Mouse (Mus musculus): ENCODE data around the gene Rnf126.
A peak's percentile ranks its signal among the peaks of the same experiment; 100 is the strongest.

Gene Rnf126

DNA sequence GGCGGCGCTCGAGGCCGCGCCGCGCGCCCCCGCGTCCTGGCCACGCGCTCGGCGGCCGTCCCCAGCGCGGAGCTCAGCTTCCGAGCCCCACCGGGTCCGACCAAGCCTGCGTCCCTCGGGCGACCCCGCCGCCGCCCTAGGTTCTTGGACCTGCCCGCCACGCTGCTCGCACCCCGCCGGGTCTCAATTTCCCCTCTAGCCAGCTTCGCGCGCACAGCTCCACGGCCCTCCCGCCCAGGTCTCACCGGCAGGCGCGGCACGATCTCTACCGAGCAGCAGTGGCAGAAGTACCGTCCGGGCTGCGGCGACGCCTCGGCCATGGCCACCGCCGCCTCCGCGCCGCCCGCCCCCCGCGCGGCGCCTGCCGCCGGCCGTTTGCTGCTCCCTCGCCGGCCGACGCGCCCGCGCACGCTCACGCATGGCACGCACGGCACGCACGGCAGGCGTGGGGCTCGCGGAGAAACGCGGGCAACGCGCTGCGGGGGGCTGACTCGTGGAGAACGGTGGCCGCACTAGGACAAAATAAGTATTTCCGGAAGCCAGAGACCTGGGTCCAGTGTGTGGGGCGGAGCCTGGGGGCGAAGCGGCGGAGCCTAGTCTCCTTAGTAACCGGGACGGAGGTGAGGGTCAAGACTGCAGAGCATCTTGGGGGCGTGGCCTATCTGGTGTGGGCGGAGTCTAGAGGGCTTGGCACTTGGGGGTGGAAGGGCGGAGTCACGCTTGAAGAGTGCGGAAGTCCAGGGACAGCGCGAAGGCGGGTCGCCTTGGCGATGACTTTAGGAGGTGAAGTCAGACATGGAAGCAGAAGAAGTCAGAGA lies at the start of gene Rnf126:
Gene Rnf126, minus strand, starts transcription at position 445 of the 818 bp plus-strand sequence.
- peak; percentile 99 for DNase-seq

DNA sequence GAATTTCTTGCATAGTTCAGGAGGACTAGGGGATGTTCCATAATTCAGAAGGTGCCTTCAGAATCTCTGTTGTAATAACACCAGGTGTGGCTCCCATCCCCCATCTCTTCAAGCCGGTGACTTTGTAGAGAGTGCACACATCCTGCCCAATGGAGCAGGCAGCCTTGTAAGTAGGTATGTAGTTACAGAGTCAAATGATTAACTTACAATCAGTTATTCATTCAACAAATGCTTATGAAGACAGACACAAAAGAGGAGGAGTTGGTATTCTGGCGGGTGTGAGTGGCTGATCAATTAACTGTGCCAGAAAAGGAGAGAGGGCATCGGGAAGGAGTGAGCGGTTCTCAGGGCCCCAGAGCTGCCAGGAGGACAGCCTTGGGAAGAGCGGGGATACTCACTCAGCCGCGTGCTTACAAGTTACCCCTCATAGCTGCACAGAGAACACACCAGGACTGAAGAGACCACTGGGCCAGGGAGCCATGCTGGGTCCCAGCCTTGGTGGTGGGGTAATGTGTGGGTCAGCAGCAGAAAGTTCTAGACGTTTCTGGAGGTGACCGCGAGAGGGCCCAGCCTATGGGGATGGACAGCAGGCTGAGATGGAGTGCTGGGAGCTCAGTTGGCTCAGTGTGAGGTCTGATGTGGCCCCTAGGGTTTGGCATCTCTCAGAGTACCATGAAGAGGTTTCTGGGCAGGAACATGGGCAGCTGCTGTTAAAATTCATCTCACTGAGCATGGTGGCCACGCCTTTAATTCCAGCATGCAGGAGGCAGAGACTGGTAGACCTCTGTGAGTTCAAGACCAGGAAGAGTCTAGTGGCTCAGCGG lies 49.1 kb upstream of the Rnf126 start:
- DNase-seq: peak; percentile 51

DNA sequence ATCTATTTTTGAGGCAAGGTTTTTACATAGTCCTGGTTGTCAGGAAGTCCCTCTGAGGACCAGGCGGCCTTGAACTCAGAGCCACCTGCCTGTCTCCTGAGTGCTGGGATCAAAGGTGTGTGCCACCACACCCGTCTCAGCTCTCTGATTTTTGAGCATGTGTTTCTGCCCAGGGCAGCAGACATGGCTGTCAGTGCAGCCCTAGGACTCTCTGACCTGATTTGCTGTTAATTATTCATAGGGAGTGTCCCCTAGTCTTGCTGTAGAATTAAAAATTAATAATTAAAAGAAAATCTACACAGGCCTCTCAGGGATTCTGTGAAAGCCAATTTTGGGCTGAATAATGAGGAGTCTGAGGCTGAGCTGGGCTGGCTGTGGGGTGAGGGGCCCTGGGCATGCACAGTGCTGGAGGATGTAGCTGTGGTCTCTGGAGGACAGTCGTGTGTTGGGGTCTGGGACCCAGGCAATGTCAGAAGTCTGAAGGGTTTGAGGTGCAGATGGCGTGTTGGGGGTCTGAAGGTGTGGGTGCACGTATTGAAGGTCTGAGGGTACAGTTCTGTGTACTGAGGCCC lies 47.6 kb upstream of the Rnf126 start:
- DNase-seq: no peak

DNA sequence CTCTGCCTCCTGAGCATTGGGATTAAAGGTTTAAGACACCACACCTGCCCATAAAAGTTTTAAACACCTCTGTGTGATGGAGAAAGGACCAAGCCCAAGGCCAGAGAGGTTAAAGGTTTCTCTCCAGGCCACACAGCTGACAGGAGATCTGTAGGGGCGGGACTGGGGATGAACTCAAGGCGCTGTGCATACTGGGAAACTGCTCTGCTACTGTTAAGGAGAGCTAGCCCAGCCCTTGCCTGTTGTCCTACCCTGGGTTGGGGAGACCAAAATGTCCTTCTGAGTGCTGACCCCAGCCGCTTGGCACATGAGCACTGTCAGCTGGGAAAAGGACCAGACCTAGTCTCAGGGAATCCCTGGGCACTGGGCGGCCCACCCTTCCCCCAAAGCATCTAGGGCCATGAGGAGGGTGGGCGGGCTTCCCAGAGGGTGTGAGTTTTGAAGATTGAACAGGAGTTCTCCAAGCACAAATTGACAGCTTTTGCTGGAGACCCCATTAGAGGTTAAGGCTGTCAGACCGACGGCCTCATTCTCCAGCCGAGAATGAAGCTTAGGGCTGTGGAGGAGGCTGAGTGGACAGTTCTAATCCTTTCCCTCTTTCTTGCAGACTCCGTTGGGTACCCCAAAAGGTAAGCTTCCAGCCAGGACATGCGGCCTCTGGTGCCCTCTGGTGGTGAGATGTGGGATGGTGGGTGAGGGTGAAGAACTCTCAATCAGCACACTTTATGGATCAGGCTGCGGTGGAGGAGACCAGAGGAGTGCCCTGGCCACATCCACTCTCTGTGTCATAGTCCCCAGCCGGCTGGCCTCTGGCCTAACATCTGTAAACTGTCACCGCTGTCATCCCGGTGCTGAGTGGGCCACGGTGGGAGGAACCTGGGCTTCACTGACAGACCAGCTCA lies 45.2 kb upstream of the Rnf126 start:
- DNase-seq: peak; percentile 91

DNA sequence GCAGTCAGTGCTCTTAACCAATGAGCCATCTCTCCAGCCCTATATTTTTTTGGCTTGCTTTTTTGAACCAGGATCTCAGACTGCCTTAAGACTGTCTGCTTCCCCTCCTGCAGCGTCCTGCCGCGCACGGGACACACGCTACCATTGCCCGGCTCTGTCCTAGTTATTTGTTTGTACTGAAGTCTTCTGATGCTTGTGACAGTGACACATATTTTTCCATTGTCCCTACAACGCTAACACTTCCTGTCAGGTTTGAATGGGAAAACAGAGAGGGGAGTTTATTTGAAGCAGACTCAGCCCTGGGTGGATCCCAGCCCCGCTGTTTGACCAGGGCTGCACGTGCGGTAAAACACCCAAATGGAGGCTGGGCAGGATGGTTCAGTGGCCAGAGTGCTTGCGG lies 42.0 kb upstream of the Rnf126 start:
- no peak for DNase-seq

DNA sequence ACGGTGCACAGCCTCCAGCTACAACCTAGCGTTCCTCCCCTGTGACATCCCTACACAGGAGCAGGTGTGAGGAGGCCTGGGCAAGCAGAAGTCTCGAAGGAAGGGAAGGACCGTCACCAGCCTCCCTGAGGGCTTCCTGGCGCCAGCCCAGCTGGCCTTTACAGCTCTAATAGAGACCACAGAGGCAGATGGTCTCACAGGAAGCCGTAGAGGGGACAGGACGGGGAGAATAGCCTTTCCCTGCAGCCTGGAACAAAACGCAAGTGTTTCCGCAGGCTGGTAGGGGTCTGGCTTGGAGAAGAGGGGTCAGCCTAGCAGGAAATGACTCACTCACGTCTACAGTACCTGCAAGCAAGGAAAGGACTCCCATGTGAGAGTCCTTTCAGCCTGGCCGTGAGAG lies 41.1 kb upstream of the Rnf126 start:
- DNase-seq: no peak

DNA sequence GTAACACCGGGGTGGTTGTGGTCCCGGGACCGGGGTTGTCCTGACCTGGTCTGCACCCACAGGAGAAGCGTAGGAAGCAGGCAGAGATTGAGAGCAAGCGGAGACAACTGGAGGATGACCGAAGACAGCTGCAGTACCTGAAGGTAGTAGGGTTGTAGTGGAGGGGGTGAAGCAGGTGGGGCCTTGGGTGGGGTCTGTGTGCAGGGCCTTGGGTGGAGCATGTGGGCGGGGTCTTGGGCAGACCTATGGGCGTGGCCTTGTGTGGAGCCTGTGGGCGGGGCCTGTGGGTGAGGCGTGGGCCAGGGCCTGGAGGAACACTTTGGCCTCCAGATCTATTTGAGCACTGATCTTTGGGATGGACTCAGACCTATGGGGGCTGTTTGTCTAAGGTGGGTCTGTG lies 40.2 kb upstream of the Rnf126 start:
- DNase-seq: no peak

DNA sequence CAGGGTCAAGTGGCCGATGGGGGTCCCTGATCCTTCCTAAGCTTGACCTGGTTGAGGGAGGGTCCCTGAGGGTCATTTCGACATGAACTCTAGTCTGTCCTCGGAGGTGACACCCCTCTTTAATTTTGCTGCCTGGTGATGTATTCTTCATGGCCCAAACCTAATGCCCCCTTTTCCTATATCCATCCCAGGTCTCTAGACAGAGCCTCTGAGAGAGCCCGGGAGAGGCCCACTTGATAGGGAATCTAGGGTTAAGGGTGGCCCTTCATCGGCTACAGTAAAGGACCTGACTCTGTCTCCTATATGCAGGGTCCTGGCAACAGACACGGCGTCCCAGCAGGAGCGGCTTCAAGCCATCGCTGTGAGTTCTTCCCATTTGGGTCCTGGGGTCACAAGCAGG lies 39.6 kb upstream of the Rnf126 start:
- DNase-seq: no peak

DNA sequence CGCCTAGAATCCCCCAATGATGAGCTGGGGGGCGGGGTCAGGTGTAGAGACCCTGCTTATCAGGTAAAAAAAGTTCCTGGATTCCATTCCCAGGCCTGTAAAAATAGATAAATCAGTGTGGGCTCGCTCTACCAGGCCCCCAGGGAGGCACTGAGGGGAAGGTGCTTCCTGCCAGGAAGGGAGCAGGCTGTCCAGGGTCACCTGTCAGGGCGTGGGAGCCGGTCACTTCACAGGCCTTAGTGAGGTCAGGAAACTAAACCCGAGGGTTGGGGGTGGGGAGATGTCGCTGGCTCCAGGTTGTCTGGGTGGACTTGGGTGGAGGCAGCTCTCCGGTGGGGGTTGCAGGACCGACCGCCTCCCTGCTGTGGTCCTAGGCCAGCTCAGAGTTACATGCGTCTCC lies 38.9 kb upstream of the Rnf126 start:
- no peak for DNase-seq

DNA sequence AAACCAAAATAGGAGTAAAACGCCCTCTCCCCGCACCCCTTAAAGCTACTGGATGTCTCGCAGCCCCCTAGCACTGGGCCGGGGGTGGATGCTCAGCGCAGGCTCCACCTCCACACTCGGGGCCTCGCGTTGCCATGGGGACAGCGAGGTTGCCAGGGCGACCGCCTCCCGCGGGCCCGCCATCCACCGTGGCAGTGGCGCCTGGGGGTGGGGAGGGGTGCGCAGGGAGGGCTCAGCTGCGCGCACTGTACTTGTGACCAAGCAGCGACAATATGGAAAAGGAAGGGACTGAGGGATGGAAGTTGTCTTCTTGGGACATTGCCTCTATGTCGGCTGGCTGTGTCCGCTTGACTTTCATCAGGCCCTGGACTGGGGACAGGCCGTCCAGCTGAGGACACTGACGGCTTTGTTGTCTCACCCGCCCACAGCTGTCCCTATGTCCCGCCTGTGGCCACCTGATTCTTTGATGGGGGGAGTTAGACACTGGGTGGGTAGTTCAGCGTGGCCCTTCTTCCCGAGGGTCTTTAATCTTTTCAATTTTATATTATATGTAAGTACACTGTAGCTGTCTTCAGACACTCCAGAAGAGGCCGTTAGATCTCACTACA lies 37.1 kb upstream of the Rnf126 start:
- no peak for DNase-seq

DNA sequence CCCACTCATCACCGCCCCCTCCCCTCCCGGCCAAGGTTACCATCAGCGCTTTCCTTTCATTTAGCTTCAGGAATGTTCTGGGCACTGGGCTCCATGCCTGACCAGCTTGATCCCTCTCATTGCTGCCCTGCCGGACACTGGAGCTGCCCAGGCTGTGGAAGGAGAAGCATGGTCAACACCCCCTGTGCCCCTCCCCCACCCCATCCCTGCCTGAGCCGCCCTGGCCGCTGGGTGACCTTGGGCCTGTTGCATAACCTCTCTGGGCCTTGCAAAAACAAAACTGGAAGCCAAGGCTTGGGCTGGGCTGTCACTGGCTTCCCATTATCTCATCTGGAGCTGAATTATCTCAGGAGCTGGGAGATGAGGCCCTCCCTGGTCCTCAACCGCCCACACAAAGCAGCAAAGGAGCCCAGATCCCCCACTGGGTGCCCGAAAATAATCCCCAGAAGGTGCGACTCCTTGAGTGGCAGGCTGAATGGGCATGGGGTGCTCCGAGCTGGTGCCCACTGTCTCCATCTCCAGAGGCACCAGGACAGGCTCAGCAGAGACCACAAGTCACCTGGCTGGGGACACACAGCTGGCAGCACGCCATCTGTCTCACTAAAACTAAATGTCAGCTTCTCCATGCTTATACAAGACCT lies 35.7 kb upstream of the Rnf126 start:
- DNase-seq: no peak

DNA sequence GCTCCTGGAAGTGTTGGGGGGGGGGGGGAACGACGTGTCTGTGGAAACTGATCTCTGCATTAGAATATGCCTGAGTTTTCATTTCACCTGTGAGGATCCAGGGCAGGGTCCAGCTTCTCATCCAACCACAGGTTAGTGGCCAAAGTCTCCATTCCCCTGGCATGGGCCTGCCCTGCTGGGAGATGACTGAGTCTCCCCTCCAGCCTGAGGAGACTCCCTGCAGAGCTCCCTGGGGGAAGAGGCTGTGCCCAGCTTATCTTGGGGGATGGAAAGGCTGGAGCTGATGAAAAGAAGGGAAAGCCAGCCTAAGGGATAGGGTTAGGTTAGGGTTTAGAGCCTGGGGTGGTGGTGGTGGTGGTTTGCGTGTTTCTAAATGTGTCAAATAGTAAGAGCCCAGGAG lies 35.1 kb upstream of the Rnf126 start:
- DNase-seq: no peak

DNA sequence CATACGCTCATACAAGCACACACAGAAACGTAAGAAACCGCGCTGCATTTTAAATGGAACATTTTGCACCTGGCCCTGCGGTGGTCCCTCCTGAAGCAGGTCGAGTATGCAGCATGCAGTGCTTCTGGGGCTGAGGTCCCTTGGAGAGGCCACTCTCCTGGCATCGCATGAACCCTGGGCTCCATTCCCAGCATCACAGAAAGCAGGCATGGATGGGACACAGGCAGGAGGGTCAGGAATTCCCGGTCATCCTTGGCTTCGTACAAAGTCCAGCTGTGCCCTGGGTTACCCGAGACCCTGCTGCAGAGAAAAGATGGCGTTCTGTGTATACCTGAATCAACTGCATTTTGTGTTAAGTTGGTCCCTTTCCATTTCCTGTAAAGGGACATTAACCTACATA lies 33.8 kb upstream of the Rnf126 start:
- DNase-seq: no peak

DNA sequence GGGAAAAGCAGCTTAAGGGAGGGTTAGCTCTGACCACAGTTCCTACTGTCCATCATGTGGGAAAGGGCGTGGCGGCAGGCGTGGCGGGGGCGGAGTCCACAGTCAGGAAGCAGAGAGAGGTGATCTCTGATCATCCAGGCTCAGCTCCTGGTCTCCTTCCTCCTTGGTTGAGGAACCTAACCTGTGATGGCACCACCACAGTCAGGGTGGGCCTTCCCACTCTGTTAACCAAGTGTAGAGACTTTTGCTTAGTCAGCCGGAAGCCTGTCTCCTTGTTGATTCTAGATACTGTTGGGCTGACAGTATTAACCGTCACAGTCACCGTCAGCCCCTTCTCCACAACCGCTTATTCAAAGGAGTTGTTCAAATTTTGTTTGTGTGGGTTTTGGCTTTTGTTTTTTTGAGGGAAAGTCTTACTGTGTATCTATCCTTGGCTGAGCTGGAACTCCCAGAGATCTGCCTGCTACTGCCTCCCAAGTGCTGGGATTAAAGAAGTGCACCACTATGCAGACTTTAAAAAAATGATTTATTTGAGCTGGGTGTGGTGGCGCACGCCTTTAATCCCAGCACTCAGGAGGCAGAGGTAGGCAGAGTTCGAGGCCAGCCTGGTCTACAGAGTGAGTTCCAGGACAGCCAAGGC lies 31.7 kb upstream of the Rnf126 start:
- no peak for DNase-seq

DNA sequence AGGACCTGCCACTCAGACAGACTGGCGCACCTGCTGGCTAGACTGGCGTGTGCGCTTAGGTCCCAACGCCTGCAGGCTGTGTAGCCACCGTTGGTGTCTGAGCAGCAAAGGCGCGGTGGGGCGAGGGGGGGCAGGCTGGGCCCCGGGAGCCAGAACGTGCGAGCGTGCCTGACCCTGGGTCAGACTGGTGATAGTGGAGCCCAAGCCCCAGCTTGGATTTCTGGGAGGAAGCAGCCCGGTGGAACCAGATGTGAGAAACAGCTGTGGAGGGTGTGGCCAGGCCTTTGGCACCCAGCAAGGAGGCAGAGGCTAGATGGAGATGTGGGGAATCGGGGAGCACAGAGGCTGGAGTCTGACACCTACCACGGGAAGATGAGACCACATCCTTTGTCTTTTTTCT lies 30.6 kb upstream of the Rnf126 start:
- DNase-seq: peak; percentile 49

DNA sequence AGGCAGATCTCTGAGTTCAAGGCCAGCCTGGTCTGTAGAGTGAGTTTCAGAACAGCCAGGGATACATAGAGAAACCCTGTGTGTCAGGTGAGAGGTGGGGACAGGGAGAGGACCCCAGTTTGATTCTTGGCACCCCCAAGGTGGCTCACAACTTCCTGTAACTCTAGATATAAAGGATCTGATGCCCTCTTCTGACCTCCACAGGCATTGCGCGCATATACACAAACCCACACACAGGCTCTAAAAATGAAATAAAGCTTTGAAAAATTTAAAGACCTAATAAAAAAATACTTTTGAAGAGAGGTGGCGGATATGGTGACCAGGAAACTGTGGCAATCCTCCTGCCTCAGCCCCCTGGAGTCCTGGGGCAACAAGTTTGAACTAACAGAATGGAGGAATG lies 29.2 kb upstream of the Rnf126 start:
- no peak for DNase-seq

DNA sequence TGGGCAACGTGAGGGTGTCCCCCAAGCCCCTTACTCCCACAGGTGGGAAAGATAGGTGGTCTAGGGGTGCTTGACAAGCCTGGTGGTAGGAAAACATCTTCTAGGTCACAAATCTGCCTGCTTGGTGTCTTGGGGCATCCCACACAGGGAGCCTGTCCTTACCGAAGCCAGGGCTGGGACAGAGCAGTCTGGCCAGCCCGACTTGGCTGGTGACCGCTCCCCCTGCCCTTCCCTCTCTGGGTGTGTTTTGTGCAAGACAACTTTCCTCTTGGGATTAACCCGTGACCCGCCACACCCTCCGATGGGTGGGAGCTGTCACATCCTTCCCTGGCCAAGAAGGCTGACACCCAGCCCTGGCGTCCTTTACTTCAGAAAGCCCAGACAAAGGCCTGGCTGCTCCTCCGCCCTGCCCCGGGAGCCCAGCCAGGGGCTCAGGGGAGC lies 27.8 kb upstream of the Rnf126 start:
- DNase-seq: no peak

DNA sequence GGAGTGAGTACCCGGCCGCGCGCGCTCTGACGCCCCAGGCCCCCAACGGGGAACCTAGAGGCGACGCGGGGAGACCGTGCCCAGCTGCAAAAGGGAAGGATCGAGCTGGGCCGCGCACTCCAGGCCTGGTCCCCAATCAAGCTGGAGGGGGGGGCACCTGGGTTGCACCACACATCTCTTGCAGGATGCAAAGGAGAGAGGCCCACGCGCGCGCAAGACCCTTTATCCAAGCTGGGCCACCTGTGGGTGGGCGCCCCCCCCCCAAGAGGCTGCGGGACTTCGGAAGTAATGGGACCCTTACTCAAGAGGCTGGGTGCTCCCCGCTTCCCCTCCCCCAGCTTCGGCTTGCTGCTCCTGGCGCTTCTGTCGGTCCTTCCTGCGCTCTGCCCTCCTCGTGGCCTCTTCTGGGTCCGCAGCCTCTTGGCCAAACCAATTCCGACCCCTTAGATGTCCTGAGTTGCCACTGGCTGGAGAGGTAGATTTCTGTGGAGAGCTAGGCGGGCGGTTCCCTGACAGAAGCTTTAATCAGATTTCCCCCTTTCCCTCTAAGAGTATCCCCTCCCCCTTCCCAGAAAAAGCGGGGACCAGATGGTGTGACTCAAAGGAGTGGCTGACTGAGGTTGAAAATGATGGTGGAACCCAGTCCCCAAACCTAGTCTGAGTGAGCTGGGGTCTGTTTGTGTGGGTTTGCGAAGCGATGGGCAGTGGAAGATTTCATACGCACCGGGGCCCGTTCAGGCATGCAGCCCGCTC lies 27.2 kb upstream of the Rnf126 start:
- peak; percentile 62 for DNase-seq

DNA sequence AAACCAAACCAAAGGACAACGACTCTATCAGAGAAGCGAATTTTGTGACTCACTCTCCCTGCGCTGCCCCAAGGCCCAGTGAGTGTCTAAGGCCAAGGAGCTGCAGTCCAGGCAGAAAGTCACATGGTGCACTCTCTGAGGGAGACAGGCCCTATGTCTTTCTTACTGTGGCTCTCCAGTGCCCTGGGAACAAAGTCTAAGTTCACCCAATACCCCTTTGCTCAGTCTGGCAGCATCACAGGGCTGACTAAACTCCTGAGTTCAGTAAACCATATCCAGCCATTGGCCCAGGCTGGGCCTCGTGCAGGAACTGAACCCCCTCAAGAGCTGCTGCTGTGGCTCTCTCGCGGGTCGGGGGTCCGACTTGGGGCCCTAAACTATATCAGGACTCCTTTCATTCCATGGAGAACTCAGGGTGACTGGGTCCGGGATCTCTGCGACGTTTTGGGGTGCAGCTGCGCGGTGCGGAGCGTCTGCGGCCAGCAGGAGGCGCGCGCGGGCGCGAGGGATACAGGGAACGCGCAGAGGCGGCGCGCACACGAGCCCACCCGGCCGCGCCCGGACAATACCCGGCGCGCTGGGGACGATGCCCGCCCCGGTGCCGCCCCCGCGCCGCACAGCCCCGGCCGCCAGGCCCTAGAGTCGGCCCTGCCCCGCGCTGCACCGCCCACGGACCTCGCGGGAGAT lies 26.4 kb upstream of the Rnf126 start, which contains the start of gene Palm:
Gene Palm, plus strand, starts transcription at position 522 of the 687 bp plus-strand sequence.
- peak; percentile 89 for DNase-seq

All from thymus, postnatal 14 days (tissue).